In the genomic region with DNA sequence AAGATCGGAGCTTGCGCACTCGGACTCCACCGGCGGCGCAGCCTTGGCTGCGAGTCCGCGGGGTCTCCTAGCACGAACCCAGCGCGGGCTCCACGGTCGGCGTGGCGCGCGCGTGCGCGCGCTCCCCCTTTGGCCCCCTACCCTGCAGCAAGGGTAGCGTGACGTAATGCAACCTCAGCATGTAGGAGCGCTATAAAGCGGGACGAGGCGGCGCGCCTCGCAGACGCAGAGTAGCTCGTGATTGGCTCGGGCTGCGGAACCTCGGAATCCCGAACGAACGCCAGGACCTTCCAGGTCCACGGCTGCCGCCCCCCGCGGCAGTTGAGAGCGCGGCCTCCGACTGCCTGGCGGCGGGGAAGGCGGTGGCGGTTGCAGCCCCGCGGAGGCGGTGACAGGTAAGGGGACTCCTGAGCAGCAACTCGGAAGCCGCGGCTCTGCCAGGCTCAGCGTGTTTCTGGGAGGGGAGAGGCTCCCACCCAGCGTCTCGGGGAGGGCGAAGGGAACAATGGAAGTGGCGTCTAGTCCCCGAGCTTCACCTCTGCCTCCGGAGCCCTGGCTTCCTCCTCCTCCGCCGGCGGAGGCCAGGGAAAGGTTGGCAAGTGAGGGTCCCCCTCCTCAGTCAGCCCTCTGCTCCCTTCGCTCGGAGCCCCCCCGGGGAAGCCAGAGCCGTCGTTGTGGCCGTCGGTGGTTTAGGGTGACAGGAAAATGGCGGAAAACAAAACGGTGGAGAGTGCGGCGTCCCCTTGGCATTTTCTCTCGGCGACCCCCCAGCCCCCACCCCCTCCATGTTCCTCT, we compare ENCODE assay signal across 8 mouse cellular contexts. TPM values are rescaled to one million over a fixed set of nuclear protein-coding genes. Genes with fewer than 3 reads are reported as not detected.
DNase-seq lines count a peak whose midpoint lies in the region; ATAC-seq and TF ChIP-seq lines count a peak whose summit lies in the region.

TSS of gene Zfp711 (plus strand) at position 16 of the 795 bp plus-strand sequence.

- peak; percentile 98 for ATAC-seq in forebrain, embryonic 13.5 days
- peak; percentile 62 to 77 for ATAC-seq in hematopoietic stem cell, adult 5-6 weeks (replicated peaks in 1 of 2; ENCODE audit: insufficient read depth in 1 of 2, low FRiP score in 2 of 2, low TSS enrichment in 1 of 2, low read depth in 1 of 2, poor library complexity in 2 of 2, severe bottlenecking in 2 of 2)
- ATAC-seq in lung, embryonic 14.5 days (ENCODE audit: insufficient read depth), result peak; percentile 99

- no peaks in the 10 kb centered on the region for H3K4me1 ChIP-seq in E14TG2a.4 (replicated peaks; ENCODE audit: low read depth, low read length)
- H3K4me1 ChIP-seq in forebrain, embryonic 13.5 days, result no peaks in the 10 kb centered on the region
- no peaks in the 10 kb centered on the region for H3K4me1 ChIP-seq in lung, embryonic 14.5 days (ENCODE audit: insufficient read depth)

- H3K27ac ChIP-seq in forebrain, embryonic 13.5 days, result peak within 1 kb of the TSS; percentile 83
- H3K27ac ChIP-seq in lung, embryonic 14.5 days (ENCODE audit: low read depth), result peak within 1 kb of the TSS; percentile 79

- DNase-seq in c-Kit-positive CD71-positive TER-119-negative erythroid progenitor cells, embryonic 14.5 days (ENCODE audit: low read depth), result peak; percentile 16
- DNase-seq in layer of hippocampus, adult 9-11 months, result peak; percentile 49
- DNase-seq in lung, embryonic 14.5 days, result peak; percentile 93
- peak; percentile 13 for DNase-seq in retina, adult 2 months (ENCODE audit: low read depth, low spot score)
- DNase-seq in yolk sac, embryonic 10.5 days (ENCODE audit: low spot score), result peak; percentile 71

- H3K27me3 ChIP-seq in E14TG2a.4 (ENCODE audit: insufficient read depth, low read length), result peaks cover 11% of the 10 kb centered on the region
- no peaks in the 10 kb centered on the region for H3K27me3 ChIP-seq in forebrain, embryonic 13.5 days
- H3K27me3 ChIP-seq in lung, embryonic 14.5 days (ENCODE audit: insufficient read depth, low read length), result no peaks in the 10 kb centered on the region

- peak within 1 kb of the TSS; percentile 81 for H3K9ac ChIP-seq in forebrain, embryonic 13.5 days
- peak within 1 kb of the TSS; percentile 71 for H3K9ac ChIP-seq in lung, embryonic 14.5 days

- H3K4me3 ChIP-seq in E14TG2a.4 (replicated peaks; ENCODE audit: low read length), result peak within 1 kb of the TSS; percentile 76
- H3K4me3 ChIP-seq in forebrain, embryonic 13.5 days, result peak within 1 kb of the TSS; percentile 67
- H3K4me3 ChIP-seq in lung, embryonic 14.5 days (ENCODE audit: low read depth, low read length), result peak within 1 kb of the TSS; percentile 57

- WGBS in forebrain, embryonic 13.5 days, result 22% methylated on average over 55 of the region's 79 CpGs
- 11% methylated on average over 75 of the region's 79 CpGs for WGBS in lung, embryonic 14.5 days

- peak within 1 kb of the TSS; percentile 51 for H3K4me2 ChIP-seq in forebrain, embryonic 13.5 days
- peak within 1 kb of the TSS; percentile 62 for H3K4me2 ChIP-seq in lung, embryonic 14.5 days

- no peaks in the 10 kb centered on the region for H3K9me3 ChIP-seq in E14TG2a.4 (ENCODE audit: low read length)
- H3K9me3 ChIP-seq in forebrain, embryonic 13.5 days (replicated peaks), result no peaks in the 10 kb centered on the region
- no peaks in the 10 kb centered on the region for H3K9me3 ChIP-seq in lung, embryonic 14.5 days (ENCODE audit: low read depth, low read length)

- H3K36me3 ChIP-seq in E14TG2a.4 (ENCODE audit: insufficient read depth, low read length), result no peaks in the 10 kb centered on the region
- H3K36me3 ChIP-seq in forebrain, embryonic 13.5 days (ENCODE audit: poor library complexity, severe bottlenecking), result no peaks in the 10 kb centered on the region
- no peaks in the 10 kb centered on the region for H3K36me3 ChIP-seq in lung, embryonic 14.5 days (ENCODE audit: insufficient read depth)

- no peak for TF ChIP-seq CTCF in E14TG2a.4 (conservative IDR thresholded peaks at IDR 0.05; ENCODE audit: low read length)
- peak; percentile 1; the same call in 1 of the 2 replicates for TF ChIP-seq CTCF in lung, embryonic 14.5 days (IDR thresholded peaks at IDR 0.05; ENCODE audit: low read depth)

RNA-seq across cellular contexts. Expression of gene Zfp711, which starts in this region (rescaled TPM):
- polyA plus RNA-seq in forebrain, embryonic 13.5 days (2015; fragmentation: Nextera tagmentation; extraction: Ambion mirVana), result 28.9 and 29.2 TPM in 2 replicates
- 0.30 TPM in 1 of 2 replicates, not detected in the other for total RNA-seq in hematopoietic stem cell, adult 5-6 weeks (2017)
- polyA plus RNA-seq in lung, embryonic 14.5 days (2014; fragmentation: Nextera tagmentation; extraction: Ambion mirVana), result 16.4 and 17.2 TPM in 2 replicates

Comparison
In these comparisons a context has a peak if more than half of its experiments do, and no peak if none do; other contexts are left out.
1. Peak in every context shown above with its lines: DNase-seq, ATAC-seq, H3K4me3 ChIP-seq and H3K27ac ChIP-seq.
2. Peak in ATAC-seq in hematopoietic stem cell, adult 5-6 weeks; RNA of the gene not detected or under 1 TPM.
3. DNase-seq: peak in every context shown above with its lines; median percentile 93 in lung, embryonic 14.5 days; 71 in yolk sac, embryonic 10.5 days; 49 in layer of hippocampus, adult 9-11 months; 16 in c-Kit-positive CD71-positive TER-119-negative erythroid progenitor cells, embryonic 14.5 days; 13 in retina, adult 2 months.